Mouse (Mus musculus): ENCODE results near the gene Cdhr3.
A peak's percentile ranks its signal among the peaks of the same experiment; 100 is the strongest.

Cdhr3 gene

DNA sequence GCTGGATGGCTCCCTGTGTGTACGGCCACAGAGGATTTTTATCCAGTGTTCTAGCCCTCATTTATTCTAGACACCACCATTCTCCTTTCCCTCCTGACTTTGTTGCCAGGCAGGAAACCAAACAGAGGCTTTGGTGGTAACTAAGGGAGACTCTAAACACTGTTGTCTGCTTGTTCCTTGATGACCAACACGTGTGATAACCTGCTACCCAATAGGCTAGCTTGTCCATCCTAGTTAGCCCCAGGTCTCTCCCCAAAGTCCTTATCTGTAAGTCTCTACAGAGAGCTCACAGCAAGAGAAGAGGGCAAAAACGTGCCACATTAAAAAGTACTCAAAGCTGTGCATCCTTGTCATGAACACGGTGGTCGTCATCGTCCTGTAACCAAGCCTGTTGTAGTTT, at the start of gene Cdhr3:
Gene Cdhr3 (minus strand): TSS at position 101 of the 400 bp plus-strand sequence.
- DNase-seq: no peak

GRCm38 (mm10) chr12:33139083-33139482, 46.4 kb upstream of the Cdhr3 start:
- DNase-seq: no peak

GRCm38 (mm10) chr12:33137857-33138256, 45.2 kb upstream of the Cdhr3 start:
- no peak for DNase-seq

DNA sequence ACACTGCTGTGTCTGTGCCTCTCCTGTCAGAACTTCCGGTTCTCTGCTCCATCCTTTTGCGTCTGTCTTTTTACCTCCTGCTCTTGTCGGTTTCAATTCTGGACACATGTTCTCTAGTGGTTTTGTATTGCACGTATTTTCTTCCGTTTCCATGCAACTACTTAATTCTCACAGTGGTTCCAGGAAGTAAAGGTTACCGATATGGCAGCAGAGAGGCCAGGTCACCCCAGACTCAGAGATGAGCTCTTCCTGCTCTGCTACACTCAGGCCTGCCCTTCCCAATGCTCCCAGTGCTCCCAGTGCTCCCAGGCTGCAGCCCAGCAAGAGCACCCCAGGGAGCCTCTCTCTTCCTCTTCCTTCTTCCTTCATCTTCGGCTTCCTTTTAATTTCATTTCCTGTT, 39.1 kb upstream of the Cdhr3 start:
- no peak for DNase-seq

DNA sequence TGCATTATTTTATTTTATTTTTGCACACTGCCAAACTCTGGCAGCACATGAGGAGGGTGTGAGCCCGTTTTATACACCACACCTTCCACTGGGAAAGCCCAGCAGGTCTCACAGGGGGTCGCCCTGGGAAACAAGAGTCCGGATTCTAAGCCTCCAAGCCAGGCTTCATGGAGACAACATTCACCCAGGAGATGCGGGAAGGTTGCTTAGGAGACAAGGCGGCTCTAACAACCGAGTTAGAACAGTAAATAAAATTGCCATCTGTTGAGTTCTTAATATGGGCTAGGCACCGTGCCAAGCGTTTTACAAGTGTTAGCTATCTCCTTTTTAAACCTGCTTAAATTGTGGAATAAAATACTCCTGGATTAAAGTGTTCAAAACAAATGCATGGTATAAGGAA, 37.7 kb upstream of the Cdhr3 start:
- DNase-seq: no peak

DNA sequence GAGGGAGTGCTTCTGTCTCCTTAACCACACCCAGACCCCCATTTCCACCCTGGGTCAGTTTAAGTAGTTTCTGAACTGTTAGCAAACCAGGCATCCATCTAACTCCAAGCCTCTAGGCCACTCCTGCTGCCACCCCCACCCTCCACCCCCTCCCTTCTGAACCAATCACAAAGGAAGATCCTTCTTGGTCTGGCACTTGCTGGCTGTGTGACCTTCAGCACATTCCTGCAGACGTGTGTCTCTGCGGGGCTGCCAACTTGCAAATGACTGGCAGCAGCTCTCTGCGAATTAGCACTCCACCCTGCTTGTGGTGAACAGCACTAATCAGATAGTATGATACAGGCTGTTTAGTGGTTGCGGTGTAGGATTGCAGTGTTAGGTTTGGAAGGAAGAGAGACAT, 36.7 kb upstream of the Cdhr3 start:
- peak; percentile 40 for DNase-seq

GRCm38 (mm10) chr12:33128702-33129101, 36.0 kb upstream of the Cdhr3 start:
- no peak for DNase-seq

GRCm38 (mm10) chr12:33128121-33128520, 35.4 kb upstream of the Cdhr3 start:
- no peak for DNase-seq

DNA sequence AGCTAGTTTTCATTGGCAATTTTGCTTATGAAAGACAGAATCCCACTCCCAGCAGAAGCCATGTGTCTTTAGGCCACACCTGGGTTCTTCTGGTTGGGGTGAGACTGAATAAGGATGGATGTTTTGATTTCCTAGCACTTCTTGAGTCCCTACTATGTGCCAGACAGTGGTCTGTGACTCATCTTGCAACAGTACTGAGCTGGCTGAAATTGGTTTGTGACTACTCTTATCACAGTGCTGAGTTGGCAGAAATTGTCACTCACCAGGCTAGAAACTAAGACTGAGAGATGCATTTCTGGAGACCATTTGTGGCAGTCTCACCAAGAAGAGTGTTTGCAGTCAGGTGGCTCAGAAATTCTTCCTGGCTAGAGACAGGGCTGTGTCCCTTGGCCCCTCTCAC, 33.6 kb upstream of the Cdhr3 start:
- DNase-seq: no peak

GRCm38 (mm10) chr12:33125594-33126227, 33.0 kb upstream of the Cdhr3 start:
- DNase-seq: no peak

- no peak for DNase-seq
These were observed 26.1 kb upstream of the Cdhr3 start for GRCm38 (mm10) chr12:33118624-33119301.

DNA sequence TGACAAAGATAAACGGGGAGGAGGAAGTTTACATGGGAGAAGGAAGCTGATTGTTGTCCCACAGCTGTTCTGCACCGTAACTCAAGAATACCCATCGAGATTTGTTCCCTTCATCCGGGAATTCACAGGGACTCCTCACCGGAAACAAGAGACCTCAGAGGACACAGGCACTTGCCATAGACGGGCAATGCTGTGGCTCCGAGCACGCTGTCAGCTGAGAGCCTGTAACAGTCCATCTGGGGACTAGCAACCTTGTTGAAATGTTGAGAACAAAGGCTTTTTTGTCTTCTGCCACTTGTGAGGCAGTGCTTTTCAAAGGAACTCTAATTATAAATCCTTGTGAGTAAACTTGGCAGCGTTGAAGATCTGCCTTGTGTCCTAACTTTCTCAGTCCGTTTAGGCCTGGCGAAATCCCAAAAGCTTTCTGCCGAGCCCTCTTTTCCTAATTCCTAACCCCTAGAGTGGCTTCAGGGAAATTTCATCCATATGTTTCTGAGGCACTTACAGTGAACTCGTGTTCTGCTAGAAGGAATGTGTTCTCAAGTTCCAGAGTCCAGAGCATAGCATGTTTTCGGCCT, 18.3 kb upstream of the Cdhr3 start:
- DNase-seq: peak; percentile 20

DNA sequence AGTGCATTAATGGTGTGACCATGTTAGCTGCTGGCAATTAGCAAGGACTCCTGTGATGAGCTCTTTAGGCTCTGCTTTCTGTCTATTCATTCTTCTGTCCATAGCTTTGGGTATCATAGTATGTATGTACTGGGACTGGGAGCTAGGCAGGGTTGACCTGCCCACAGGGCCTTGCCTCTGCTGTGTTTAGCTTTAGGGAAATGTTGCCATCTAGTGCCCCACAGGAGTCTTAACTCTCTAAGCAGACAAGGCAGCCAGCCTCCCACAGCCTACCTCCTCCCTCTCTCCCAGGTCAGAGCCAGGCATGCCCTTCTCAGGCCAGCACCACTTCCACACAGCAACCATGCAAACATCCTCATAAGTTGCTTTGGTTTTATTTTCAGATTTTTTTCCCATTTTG, 16.9 kb upstream of the Cdhr3 start:
- peak; percentile 9 for DNase-seq

DNA sequence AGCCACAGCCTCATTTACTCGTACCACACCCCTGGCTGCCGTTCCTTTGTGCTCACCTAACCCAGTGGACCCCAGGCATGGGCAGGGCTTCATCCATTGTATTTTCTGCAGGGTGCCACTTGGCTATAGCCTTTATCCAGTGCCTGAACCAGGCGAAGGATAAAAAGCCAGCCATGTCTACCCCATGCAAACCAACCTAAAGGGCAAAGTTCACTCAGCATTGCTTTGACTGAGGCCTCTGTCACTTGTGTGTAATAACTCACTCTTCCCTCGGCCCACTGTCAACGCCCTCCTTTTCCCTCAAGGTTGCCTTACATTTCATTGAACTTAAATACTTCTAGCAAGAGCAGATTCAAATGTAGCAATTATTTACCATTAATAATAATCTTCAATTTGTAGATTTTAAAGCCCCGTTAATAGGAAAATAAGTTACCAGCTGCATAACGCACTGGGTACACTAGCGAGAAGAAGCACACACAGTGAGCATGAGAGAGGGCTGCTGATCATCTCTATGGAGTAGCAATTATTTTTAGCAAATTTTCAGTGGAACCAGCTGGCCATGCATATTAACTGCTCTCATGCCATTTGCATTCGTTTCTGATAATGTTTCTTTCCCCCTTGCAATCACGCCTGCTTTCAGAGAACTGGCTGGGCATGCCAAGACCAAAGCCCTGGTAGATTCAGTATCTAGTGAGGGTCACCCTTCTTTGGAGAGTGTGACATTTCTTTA, 13.9 kb upstream of the Cdhr3 start:
- no peak for DNase-seq

- DNase-seq: no peak
These were observed 13.0 kb upstream of the Cdhr3 start for GRCm38 (mm10) chr12:33105724-33106123.

- no peak for DNase-seq
These were observed 9.9 kb upstream of the Cdhr3 start for GRCm38 (mm10) chr12:33102342-33103115.

DNA sequence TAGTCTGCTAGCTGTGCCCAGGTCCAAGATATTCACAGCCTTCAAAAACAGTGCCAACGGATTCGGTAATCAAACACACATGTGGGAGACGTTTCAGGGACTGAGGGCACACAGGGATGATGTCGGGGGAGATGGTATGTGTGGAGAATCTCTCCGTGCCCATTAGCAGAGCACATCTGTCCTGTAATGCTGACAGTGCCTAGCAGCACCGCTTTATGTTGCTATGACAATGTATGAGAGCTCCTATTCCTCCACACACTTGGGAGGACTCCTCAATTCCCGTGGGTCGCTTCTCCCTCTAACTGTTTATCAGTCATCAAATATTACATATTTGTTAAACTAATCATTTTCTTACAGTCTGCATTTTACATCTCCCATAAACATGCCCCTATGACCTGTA, 9.0 kb upstream of the Cdhr3 start:
- DNase-seq: no peak

- DNase-seq: no peak
These were observed 3.3 kb upstream of the Cdhr3 start for GRCm38 (mm10) chr12:33096017-33096416.

GRCm38 (mm10) chr12:33092196-33092595, 479 bp downstream of the Cdhr3 start:
- DNase-seq: no peak

DNA sequence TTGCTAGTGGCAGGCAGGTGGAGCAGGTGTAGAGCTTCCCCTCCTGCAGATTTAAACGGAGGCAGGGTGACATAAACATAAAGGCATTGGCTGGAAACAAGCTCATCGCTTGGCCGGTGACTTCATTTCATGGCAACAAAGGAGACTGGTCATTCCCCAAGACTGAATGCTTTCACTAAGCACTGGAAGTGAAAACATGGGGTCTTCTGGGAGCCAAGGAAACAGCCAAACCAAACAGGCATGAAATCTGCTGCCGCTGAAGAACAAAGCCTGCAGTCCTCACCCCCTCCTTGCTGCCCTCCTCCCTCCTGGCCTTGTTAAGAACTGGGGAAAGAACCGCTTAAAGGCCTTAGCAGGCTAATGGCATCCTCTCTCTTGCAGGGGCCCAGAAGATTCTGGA, 6.5 kb downstream of the Cdhr3 start:
- DNase-seq: no peak

- no peak for DNase-seq
These were observed 8.0 kb downstream of the Cdhr3 start for GRCm38 (mm10) chr12:33084683-33085082.

DNA sequence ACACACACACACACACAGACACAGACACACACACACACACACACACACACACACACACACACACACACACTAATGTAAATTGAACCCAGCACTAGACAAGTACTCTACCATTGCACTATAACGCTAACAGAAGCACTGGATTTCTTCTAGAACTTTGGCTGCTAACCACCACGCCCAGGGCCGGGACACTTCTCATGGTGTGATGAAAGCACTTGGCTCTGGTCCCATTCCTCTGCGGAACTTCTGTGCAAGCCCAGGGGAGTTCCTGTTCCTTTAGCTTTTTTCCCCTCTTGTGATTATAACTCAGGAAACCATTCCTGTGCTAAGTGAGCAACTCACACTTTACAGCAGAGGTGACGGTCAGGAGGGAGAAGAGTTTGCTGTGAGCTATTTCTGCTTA, 9.3 kb downstream of the Cdhr3 start:
- peak; percentile 8 for DNase-seq

DNA sequence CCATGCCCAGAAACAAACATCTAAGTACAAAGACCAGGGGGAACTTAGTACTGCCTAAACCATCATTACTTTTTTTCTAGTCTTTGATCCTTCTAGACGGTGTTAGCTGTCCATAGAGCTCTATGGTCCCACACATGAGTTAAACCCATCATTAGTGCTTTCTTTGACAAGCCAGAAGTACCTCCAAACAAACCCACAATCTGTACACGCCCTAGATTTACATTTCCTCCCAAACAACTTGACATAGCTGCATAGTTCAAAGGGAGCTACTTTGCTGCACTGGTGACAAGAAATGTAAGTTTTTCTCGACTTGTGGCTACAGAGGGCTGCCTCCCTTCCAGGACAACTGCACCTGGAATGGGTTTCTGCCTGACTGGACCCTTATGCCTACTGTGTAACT, 16.4 kb downstream of the Cdhr3 start:
- DNase-seq: no peak

Measured in kidney, adult 18-20 months (tissue).